Mouse (Mus musculus) left cerebral cortex, postnatal 25 days (tissue): Measurements from ENCODE around the gene B3gat1. TPM values are rescaled to one million over a fixed set of nuclear protein-coding genes. Genes with fewer than 3 reads are reported as not detected.

Experiments
- DNase-seq, 2 experiments: peaks; one replicate each; pipeline ENCODE4 v3.0.0; 2022; ENCODE audit warnings: low spot score in 2 of 2, mixed read lengths in 1 of 2
- intact Hi-C: fragments of 180-260 bp; cut with DNase I; formaldehyde crosslinking; loops from one replicate; pipeline ENCODE4 v1.15.1; 2025
- total RNA-seq, 2 experiments: library from RNA; stranded (reverse); gene quantifications; 2 replicates each; pipeline ENCODE4 v1.2.3; 2021

The B3gat1 gene
- total RNA-seq, result 100 to 1,000 TPM; 208 to 226 TPM

- intact Hi-C loops, result loop anchor here (10.0 kb wide), 1 partner anchor 469 kb away; no protein-coding TSS in a partner anchor
- DNase-seq, result peak; percentile 56 to 67
Observed at GRCm38 (mm10) chr9:26733206-26733891, at the start of gene B3gat1. Gene B3gat1 (plus strand): TSS chr9:26733728.

DNA sequence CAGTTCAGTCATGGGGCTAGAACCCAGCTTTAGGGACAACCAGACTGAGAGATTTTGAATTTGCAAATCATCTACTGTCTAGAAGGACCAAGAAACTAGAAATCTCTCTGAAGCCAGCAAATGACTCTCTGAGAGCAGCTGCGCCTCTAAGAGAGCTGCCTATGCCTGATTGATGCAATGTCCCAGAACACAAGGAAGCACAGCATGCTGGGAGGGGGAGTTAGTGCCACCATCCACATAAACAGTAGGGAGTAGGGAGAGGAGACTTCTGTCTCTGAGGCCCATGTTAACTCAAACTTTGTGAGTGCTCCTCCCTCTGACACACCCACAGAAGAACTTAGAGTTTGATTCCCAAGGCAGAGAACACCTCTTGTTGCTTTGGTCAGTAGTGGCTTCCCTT, 44.4 kb upstream of the B3gat1 start:
- intact Hi-C loops, result no loop called here
- no peak for DNase-seq

DNA sequence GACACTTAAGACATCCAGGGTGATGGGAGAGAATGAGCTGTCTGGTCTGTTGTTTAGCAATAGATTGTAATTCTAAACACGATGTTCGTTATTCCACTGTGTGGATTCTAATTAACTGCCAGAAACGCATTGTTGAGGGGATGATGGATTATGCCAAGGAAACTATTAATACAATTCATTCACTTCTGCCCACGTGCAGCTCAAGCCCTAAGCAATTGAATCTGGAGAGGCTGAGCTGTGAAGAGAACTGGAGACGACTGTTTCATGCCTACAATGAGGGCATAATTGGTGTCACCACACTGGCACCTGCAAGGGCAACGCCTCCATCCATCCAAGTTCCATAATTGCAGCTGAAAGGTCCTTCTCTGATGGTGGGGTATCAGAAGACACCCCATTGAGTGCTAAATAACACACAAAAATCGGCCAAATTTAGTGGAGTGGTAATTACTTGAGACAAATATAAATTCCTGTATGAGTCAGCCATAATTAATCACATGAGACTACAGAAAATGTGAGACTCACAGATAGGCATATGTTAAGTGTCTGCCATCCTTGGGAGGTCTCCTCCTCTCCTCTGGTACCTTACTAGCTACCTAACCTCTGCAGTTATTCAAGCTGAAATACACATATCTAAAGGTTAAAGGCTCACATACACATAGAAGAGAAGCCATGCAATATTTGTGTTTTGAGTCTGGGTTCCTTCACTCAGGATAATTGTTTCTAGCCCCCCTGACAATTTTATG, 43.4 kb upstream of the B3gat1 start:
- intact Hi-C loops, result no loop called here

GRCm38 (mm10) chr9:26692641-26693040, 40.9 kb upstream of the B3gat1 start:
- peak in 1 of 2 experiments; percentile 27 for DNase-seq
- intact Hi-C loops, result no loop called here

More for the DNA sequence above, 43.4 kb upstream of the B3gat1 start:
- DNase-seq, result no peak

DNA sequence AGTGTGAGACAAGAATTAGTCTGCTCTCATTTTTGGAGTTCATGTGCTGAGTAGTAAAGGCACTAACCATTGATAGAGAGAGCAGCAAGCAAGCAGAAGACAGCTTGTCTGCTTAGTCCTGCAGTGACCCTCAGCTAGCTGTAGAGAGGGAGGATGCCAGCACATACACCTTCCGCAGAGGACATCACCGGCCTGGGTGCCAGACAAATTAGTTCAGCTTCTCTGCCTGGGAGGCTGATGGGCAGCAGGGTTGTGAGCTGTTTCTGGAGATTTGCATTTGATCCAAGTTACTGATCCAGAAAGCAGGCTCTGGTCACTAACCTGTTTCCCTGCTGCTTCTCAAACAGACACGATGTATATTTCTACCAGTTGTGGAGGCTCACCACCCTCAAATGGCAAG, 38.9 kb upstream of the B3gat1 start:
- intact Hi-C loops, result no loop called here
- no peak for DNase-seq

GRCm38 (mm10) chr9:26695178-26695577, 38.4 kb upstream of the B3gat1 start:
- intact Hi-C loops, result no loop called here
- peak; percentile 28 to 73 for DNase-seq

- intact Hi-C loops, result no loop called here
Observed at GRCm38 (mm10) chr9:26698286-26698685, 35.2 kb upstream of the B3gat1 start.

DNA sequence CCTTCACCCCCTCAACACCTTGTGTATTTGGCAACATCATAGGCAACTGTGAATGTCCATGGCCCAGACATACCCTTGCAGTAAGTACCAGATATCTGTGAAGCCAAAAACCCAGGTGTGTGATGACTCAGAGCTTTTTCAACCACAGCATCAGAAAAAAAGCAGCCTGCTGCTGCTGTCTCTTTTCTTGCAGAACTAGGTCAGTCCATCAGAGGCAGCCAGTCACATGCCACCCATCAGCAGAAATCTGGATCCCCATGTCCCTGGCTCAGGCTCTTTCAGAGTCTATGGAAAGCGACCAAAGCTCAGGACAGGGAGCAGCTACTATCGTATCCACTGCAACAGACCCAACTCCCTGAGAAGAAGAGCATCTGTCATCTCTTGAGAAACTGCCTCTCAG, 33.2 kb upstream of the B3gat1 start:
- intact Hi-C loops, result no loop called here
- DNase-seq, result peak; percentile 37 to 78

More at GRCm38 (mm10) chr9:26698286-26698685, 35.2 kb upstream of the B3gat1 start:
- DNase-seq, result no peak

- intact Hi-C loops, result no loop called here
- no peak for DNase-seq
Observed at GRCm38 (mm10) chr9:26718388-26718787, 15.1 kb upstream of the B3gat1 start.

- DNase-seq, result peak in 1 of 2 experiments; percentile 41
- intact Hi-C loops, result no loop called here
Observed at GRCm38 (mm10) chr9:26721771-26722170, 11.8 kb upstream of the B3gat1 start.

DNA sequence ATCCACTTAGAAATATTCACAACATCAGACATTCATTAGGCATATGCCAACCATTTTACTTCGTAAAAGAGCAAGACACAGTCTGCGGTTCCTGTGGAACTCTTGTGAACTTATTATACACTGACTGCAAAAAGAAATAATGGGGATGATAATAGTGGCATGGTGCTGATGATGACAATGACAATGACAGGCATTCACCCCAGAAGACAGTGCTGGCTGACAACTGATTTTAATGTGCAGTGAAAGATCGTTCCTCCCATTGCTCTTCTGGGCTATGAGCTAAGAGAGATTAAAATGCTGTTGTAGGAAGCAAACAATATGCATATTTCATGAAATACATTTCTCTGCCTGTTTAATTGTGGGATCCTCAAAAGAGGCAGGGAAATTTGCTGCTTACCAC, 7.8 kb upstream of the B3gat1 start:
- DNase-seq, result no peak
- intact Hi-C loops, result no loop called here

DNA sequence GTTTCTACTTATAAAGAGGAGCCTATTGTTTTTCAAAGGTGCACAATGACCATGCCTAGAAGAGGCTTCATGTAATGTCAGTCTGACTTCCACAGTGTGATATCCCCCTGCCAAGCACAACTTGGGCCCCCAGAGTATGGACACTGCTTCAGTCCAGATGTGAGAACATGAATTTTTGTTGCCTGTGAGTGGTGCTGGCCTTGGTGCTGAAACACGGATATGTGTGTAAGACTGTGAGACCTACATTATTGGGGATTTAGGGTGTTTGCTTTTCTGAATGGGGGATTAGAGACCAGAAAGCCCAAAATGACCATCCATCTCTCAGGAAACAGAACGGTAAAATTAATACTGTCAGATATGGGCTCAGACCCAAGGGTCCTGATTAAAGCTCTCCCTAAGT, 6.1 kb upstream of the B3gat1 start:
- no peak for DNase-seq
- intact Hi-C loops, result no loop called here

DNA sequence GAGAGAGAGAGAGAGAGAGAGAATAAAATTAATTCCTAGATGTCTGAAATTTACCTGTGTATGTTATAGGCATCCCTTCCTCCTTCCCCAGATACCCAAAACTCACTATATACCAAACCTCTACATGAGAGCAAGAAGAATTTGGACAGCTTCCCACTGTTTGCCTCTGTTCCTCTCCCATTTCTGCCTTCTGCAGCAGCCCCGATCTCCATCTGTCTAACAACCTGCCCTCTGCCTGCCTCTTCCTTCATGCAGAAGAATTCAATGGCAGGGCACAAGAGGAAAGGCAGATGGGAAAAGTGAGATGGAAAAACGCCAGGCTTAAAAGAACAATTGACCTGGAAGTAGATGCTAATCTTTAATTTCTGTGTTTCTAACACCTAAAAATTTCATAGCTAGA, 5.0 kb upstream of the B3gat1 start:
- DNase-seq, result peak in 1 of 2 experiments; percentile 75
- intact Hi-C loops, result no loop called here

- intact Hi-C loops, result loop anchor here (2.0 to 10.0 kb wide), 2 partner anchors 99 to 469 kb away; no protein-coding TSS in a partner anchor
- peak; percentile 45 to 55 for DNase-seq
Observed at GRCm38 (mm10) chr9:26733986-26734385, 458 bp downstream of the B3gat1 start.

GRCm38 (mm10) chr9:26737116-26737515, 3.6 kb downstream of the B3gat1 start:
- intact Hi-C loops, result loop anchor here (10.0 kb wide), 1 partner anchor 472 kb away; no protein-coding TSS in a partner anchor
- DNase-seq, result no peak

- DNase-seq, result peak; percentile 48 to 85
- intact Hi-C loops, result loop anchor here (5.0 kb wide), 1 partner anchor 196 kb away; no protein-coding TSS in a partner anchor
Observed at GRCm38 (mm10) chr9:26742817-26743216, 9.3 kb downstream of the B3gat1 start.

DNA sequence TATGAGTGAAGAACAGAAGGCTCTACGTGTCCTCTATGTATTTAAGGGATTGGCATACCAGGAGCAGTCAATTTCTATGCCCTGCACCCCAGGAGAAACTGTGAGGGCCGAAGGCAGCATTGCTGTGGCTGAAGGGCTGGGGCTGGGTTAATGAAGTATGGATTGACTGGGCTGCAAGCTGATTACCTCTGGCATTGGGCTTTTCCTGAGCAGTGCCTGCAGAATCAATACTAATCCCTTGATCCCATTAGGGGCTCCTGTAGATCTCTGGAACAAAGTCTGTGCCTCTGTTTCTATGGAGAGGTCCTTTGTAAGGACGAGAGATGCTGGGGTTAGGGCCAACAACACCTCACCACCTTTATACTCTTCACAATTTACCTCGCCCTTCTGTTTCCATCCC, 13.6 kb downstream of the B3gat1 start:
- no peak for DNase-seq
- intact Hi-C loops, result no loop called here

DNA sequence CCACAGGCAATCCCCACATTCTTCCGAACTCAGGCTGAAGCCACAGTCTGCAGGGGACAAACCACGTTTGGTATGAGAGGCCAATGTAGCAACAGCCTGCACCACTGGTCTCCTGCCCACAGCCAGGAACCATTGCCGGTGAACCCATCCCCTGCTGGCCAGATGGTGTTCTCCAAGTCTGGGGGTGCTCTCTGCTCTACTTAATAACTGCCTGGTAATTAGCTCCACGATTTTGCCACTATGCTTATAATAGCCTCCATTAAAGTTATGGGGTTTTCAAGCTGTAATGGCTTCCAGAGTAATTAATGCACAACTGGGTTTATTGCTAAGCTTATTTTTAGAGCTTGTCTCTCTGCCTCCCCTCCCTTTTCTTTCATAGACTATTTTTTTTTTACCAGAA, 15.4 kb downstream of the B3gat1 start:
- no peak for DNase-seq
- intact Hi-C loops, result no loop called here

DNA sequence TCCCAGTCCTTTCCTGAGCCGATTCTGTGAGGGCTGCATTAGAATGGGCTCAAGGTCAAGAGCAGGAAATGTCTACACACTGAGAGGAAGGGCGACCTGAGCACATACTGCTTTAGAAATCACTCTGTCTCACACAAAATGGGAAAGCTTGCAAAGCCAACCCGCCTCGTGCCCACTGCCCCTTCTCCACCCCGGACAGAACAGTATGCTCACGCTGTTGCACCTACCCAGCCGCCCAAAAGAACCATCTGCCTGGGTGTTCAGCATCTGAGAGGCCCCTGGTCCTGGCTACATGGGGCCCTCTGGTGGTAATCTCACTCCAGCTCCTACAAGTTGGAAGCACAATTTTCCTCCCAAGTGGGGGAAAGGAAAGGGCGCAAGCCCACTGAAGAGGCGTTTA, 26.6 kb downstream of the B3gat1 start:
- intact Hi-C loops, result loop anchor here (5.0 to 10.0 kb wide), 2 partner anchors 345 to 863 kb away; no protein-coding TSS in a partner anchor
- DNase-seq, result peak; percentile 63 to 88

- intact Hi-C loops, result loop anchor here (5.0 to 10.0 kb wide), 2 partner anchors 346 to 863 kb away; no protein-coding TSS in a partner anchor
- no peak for DNase-seq
Observed at GRCm38 (mm10) chr9:26760576-26760975, 27.0 kb downstream of the B3gat1 start.
